Mouse (Mus musculus): ENCODE measurements around the gene Slc25a10.

The Slc25a10 gene

DNA sequence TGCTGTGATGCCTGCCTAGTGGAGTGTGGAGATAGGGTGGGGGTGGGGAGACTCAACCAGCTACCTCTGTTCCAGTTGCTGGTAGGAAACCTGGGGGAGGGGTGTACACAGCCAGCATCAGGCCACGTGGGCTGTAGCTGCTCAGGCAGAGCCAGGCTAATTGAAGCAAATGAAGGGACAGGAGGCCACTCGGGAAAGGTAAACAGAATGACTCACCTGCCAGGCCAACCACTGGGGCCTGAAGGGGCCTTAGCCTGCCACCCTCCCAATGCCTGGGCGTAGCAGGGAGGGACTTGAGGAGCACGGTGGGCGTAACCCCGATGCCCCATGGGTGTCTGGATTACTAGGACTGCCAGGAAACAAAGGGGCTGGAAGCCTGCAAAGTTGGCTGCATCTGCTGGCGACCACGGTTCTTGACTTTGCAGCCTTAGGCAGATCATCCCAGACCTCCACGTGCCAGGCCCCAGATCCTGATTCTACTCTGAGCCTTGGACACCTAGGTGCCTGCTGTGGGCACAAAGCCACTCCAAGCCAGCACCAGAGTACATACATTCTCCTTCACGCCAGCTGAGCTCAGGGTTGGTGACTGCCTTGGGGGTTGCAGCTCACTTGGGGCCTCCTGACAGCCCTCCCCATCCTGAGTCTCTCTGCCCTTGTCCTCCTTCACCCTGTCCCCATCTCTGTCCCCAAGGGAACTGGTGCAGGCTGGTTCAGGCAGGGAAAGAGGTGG, 47.8 kb downstream of the Slc25a10 start:
- no peak for DNase-seq (ENCODE audit: low spot score)

DNA sequence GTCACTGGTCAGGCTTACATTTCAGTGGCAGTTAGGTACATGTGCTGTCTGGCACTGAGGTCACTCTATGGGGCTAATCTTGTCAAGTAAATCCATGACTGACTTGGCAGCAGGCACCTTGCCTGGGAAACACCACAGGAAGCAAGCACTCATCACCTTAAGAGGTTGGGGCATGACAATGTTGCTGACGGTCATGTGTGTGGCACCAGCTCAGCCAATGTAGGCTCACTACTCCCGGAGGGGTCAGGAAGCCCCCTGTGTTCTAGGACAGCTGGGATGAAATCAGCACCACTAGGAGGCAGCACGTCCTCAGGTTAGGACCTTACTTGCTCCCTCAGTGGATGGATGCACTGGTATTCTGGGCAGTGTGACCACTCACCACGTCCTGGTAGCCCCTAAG, 50.3 kb downstream of the Slc25a10 start:
- DNase-seq (ENCODE audit: low spot score) = no peak

DNA sequence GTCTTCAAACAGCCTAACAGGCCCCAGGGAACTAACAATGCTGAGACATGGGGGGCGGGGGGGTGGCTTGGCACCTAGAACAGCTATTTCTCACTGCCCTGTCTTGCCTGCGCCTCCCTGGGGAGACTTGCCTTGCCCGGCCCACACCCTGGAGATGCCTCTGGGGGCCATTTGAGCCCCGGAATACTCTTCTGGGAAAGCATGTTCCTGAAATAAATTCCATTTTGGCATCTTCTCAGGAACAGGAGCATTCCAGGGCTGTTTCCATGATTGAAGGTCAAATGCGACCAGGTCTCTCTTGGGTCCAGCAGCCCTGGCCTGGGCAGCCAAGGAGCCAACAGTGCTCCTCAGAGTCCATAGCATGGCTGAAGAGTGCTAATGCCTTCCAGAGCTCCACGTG, 50.7 kb downstream of the Slc25a10 start:
- DNase-seq (ENCODE audit: low spot score) = no peak

- DNase-seq (ENCODE audit: low spot score) = no peak
These were observed 54.3 kb downstream of the Slc25a10 start for GRCm38 (mm10) chr11:120545964-120546363.

- DNase-seq (ENCODE audit: low spot score) = no peak
These were observed 55.8 kb downstream of the Slc25a10 start for GRCm38 (mm10) chr11:120547469-120547868.

DNA sequence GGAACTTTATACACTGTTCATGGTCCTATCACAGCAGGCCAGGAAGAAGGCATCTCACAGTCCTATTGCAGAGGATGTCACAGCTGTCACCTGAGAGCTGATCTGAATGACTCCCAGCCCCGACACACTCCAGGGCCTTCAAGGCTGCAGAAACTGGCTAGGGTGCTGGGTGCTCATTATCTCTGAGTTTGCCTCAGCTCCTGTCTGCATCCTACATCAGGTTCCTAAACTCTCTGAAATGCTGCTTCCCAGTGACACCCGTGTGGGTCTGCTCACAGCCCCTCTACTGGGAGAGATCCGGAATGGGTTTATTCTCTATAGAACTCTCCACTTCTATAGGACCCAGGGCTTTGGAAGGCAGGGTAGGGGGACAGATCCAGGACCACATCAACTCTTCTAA, 56.6 kb downstream of the Slc25a10 start:
- DNase-seq (ENCODE audit: low spot score) = no peak

DNA sequence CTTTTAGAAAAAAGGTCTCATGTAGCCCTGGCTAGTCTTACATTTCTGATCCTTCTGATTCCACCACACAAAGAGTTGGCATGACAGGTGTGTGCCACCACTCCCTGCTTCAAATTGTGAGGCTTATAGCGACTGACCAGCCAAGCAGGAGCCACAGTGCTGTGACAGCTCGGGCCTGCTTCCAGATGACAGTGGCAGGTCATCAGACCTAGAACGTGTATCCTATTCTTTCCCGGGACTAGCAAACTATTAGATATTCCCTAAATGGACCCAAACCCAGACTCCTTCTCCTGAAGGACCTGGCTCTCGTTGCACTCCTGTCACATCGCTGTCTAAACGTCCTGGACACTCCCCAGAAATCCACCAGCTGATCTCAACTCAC, 57.1 kb downstream of the Slc25a10 start:
- no peak for DNase-seq (ENCODE audit: low spot score)
